Mouse (Mus musculus): Measurements from ENCODE around the gene Usp7. TPM values are rescaled to one million over a fixed set of nuclear protein-coding genes. Genes with fewer than 3 reads are reported as not detected.

Gene Usp7
- polyA plus RNA-seq, 2 experiments, result 35.5 to 57.5 TPM

- DNase-seq (ENCODE audit: low read depth in 3 of 3, low spot score in 3 of 3), result peak; percentile 57 to 59 (median 59)
- H3K4me2 ChIP-seq (ENCODE audit: low read depth), result peak overlapping the region; percentile 46
- peak; percentile 29 for ATAC-seq (ENCODE audit: insufficient read depth)
These were observed 113.4 kb downstream of the Usp7 start for GRCm38 (mm10) chr16:8678676-8679075.

GRCm38 (mm10) chr16:8678035-8678434, 114.1 kb downstream of the Usp7 start:
- H3K4me2 ChIP-seq (ENCODE audit: low read depth), result peak overlapping the region; percentile 46

More at GRCm38 (mm10) chr16:8678676-8679075, 113.4 kb downstream of the Usp7 start:
- Histone ChIP-seq H3K27ac (peak overlapping the region; percentile 98), H3K4me1 (replicated peaks; ENCODE audit: control insufficient read depth in 2 of 2, insufficient read depth in 2 of 2, low read length in 1 of 2) (peaks cover 54 to 61% of the 10 kb centered on the region in 2 experiments), H3K27me3 (ENCODE audit: control insufficient read depth, insufficient read depth, low read length) (no peaks in the 10 kb centered on the region), H3K9ac (replicated peaks) (peak overlapping the region; percentile 55), H3K4me3 (ENCODE audit: insufficient read depth in 1 of 2, low read depth in 2 of 2, low read length in 2 of 2) (no peak overlapping the region), H3K36me3 (replicated peaks; ENCODE audit: control insufficient read depth, insufficient read depth, low read depth) (no peaks in the 10 kb centered on the region), H3K9me3 (ENCODE audit: control insufficient read depth, low read length) (no peaks in the 10 kb centered on the region)
- TF ChIP-seq CTCF (IDR thresholded peaks at IDR 0.05; ENCODE audit: low read depth) (no peak), EP300 (IDR thresholded peaks at IDR 0.05; ENCODE audit: low read depth) (peak; percentile 43; the same call in 1 of the 2 replicates)
- 39% methylated on average over 4 of the region's 4 CpGs for WGBS (ENCODE audit: insufficient replicate concordance)

GRCm38 (mm10) chr16:8676800-8677199, 115.3 kb downstream of the Usp7 start:
- Histone ChIP-seq H3K9me3 (ENCODE audit: control insufficient read depth, low read length) (no peaks in the 10 kb centered on the region), H3K9ac (replicated peaks) (peak overlapping the region; percentile 76), H3K27me3 (ENCODE audit: control insufficient read depth, insufficient read depth, low read length) (no peaks in the 10 kb centered on the region), H3K4me3 (ENCODE audit: insufficient read depth in 1 of 2, low read depth in 2 of 2, low read length in 2 of 2) (peak overlapping the region in 1 of 2 experiments; percentile 30; a peak in 1 of 4 replicates), H3K36me3 (replicated peaks; ENCODE audit: control insufficient read depth, insufficient read depth, low read depth) (no peaks in the 10 kb centered on the region), H3K4me1 (replicated peaks; ENCODE audit: control insufficient read depth in 2 of 2, insufficient read depth in 2 of 2, low read length in 1 of 2) (peaks cover 61 to 72% of the 10 kb centered on the region in 2 experiments), H3K4me2 (ENCODE audit: low read depth) (peak overlapping the region; percentile 77), H3K27ac (peak overlapping the region; percentile 98)
- ATAC-seq (ENCODE audit: insufficient read depth), result peak; percentile 28
- DNase-seq (ENCODE audit: low read depth in 3 of 3, low spot score in 3 of 3), result peak; percentile 62 to 71 (median 63)
- TF ChIP-seq CTCF (IDR thresholded peaks at IDR 0.05; ENCODE audit: low read depth) (peak; percentile 97), EP300 (IDR thresholded peaks at IDR 0.05; ENCODE audit: low read depth) (no peak)
- WGBS (ENCODE audit: insufficient replicate concordance), result 48% methylated on average over 4 of the region's 4 CpGs

More at GRCm38 (mm10) chr16:8678035-8678434, 114.1 kb downstream of the Usp7 start:
- no peaks in the 10 kb centered on the region for H3K36me3 ChIP-seq (replicated peaks; ENCODE audit: control insufficient read depth, insufficient read depth, low read depth)
- H3K4me3 ChIP-seq (ENCODE audit: insufficient read depth in 1 of 2, low read depth in 2 of 2, low read length in 2 of 2), result no peak overlapping the region
- peak overlapping the region; percentile 55 for H3K9ac ChIP-seq (replicated peaks)
- peaks cover 60 to 66% of the 10 kb centered on the region in 2 experiments for H3K4me1 ChIP-seq (replicated peaks; ENCODE audit: control insufficient read depth in 2 of 2, insufficient read depth in 2 of 2, low read length in 1 of 2)
- no peak for TF ChIP-seq CTCF (IDR thresholded peaks at IDR 0.05; ENCODE audit: low read depth)
- H3K27me3 ChIP-seq (ENCODE audit: control insufficient read depth, insufficient read depth, low read length), result no peaks in the 10 kb centered on the region
- DNase-seq (ENCODE audit: low read depth in 3 of 3, low spot score in 3 of 3) (no peak), ATAC-seq (ENCODE audit: insufficient read depth) (no peak)
- H3K27ac ChIP-seq, result peak overlapping the region; percentile 98
- WGBS (ENCODE audit: insufficient replicate concordance), result 46% methylated on average over 5 of the region's 5 CpGs
- no peaks in the 10 kb centered on the region for H3K9me3 ChIP-seq (ENCODE audit: control insufficient read depth, low read length)

- Histone ChIP-seq H3K4me3 (ENCODE audit: insufficient read depth in 1 of 2, low read depth in 2 of 2, low read length in 2 of 2) (peak overlapping the region; percentile 18 to 30), H3K9me3 (ENCODE audit: control insufficient read depth, low read length) (no peaks in the 10 kb centered on the region), H3K36me3 (replicated peaks; ENCODE audit: control insufficient read depth, insufficient read depth, low read depth) (no peaks in the 10 kb centered on the region), H3K27me3 (ENCODE audit: control insufficient read depth, insufficient read depth, low read length) (no peaks in the 10 kb centered on the region), H3K27ac (peak overlapping the region; percentile 98), H3K4me1 (replicated peaks; ENCODE audit: control insufficient read depth in 2 of 2, insufficient read depth in 2 of 2, low read length in 1 of 2) (peaks cover 61 to 72% of the 10 kb centered on the region in 2 experiments), H3K4me2 (ENCODE audit: low read depth) (peak overlapping the region; percentile 77), H3K9ac (replicated peaks) (peak overlapping the region; percentile 76)
- ATAC-seq (ENCODE audit: insufficient read depth), result peak; percentile 57
- DNase-seq (ENCODE audit: low read depth in 3 of 3, low spot score in 3 of 3), result peak; percentile 78 to 84 (median 79)
- WGBS (ENCODE audit: insufficient replicate concordance), result 19% methylated on average over 2 of the region's 2 CpGs
- TF ChIP-seq EP300 (IDR thresholded peaks at IDR 0.05; ENCODE audit: low read depth) (peak; percentile 91), CTCF (IDR thresholded peaks at IDR 0.05; ENCODE audit: low read depth) (no peak)
These were observed 115.9 kb downstream of the Usp7 start for GRCm38 (mm10) chr16:8676228-8676627.

GRCm38 (mm10) chr16:8675559-8675958, 116.5 kb downstream of the Usp7 start:
- 34% methylated on average over 8 of the region's 8 CpGs for WGBS (ENCODE audit: insufficient replicate concordance)
- Histone ChIP-seq H3K27ac (peak overlapping the region; percentile 98), H3K27me3 (ENCODE audit: control insufficient read depth, insufficient read depth, low read length) (no peaks in the 10 kb centered on the region), H3K4me1 (replicated peaks; ENCODE audit: control insufficient read depth in 2 of 2, insufficient read depth in 2 of 2, low read length in 1 of 2) (peaks cover 63 to 76% of the 10 kb centered on the region in 2 experiments), H3K9me3 (ENCODE audit: control insufficient read depth, low read length) (no peaks in the 10 kb centered on the region), H3K4me3 (ENCODE audit: insufficient read depth in 1 of 2, low read depth in 2 of 2, low read length in 2 of 2) (peak overlapping the region in 1 of 2 experiments; percentile 30; a peak in 3 of 4 replicates), H3K9ac (replicated peaks) (peak overlapping the region; percentile 76), H3K4me2 (ENCODE audit: low read depth) (peak overlapping the region; percentile 77), H3K36me3 (replicated peaks; ENCODE audit: control insufficient read depth, insufficient read depth, low read depth) (no peaks in the 10 kb centered on the region)
- ATAC-seq (ENCODE audit: insufficient read depth) (peak; percentile 31; the same call in 1 of the 2 replicates), DNase-seq (ENCODE audit: low read depth in 3 of 3, low spot score in 3 of 3) (peak in 2 of 3 experiments; percentile 46 to 57)
- TF ChIP-seq EP300 (IDR thresholded peaks at IDR 0.05; ENCODE audit: low read depth), result no peak

All from liver, embryonic 14.5 days (tissue).